Mouse (Mus musculus): Measurements from ENCODE around the gene Tnnt3.

DNA sequence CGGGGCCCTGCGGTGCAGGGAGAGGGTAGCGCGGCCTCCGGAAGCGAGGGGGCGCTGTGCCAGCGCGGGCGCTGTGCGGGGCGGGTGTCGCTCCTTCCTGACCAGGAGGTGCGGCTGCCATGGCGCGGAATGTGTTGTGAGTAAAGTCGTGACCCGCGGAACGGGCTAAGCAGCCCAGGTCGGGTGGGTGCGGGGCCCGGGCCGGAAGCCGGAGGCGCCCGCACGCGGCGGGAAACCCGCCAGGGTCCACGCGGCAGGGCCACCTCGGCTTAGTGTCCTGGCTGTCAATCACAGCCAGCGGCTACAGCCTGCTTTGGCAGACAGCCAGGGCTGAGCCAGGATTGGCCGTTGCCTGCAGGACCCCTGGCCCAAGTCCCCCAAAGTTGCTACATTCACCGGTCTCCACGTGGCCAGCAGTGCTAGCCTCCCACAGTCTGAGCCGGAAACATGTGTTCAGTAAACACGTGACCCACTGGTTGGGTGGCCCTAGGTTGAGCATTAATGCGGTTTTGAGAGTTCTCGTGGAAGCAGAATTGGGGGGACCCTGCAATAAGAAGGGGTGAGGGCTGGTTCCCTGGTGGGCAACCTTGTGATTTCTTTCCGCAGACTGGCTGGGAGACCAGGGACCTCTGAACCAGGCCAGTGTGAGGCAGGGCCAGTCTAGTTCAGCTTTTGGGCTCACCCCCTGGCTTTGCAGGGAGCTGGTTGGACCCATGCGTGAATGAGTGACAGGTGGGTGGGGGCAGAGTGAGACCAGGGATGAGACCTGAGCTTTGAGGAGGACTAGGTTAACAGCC, 34.6 kb downstream of the Tnnt3 start:
- TF ChIP-seq POLR2A (IDR thresholded peaks at IDR 0.05; ENCODE audit: borderline replicate concordance, insufficient read depth, low read length) (peak; percentile 45; the same call in 1 of the 2 replicates), CTCF (IDR thresholded peaks at IDR 0.05; ENCODE audit: borderline replicate concordance, insufficient read depth, low read depth, low read length) (peak; percentile 80)
